Comparison of ENCODE assay signal across 15 mouse cellular contexts in genomic region chr9:16484765-16485164, GRCm38 (mm10). TPM values are rescaled to one million over a fixed set of nuclear protein-coding genes. Genes with fewer than 3 reads are reported as not detected.
DNase-seq lines count a peak whose midpoint lies in the region; ATAC-seq lines count a peak whose summit lies in the region.
"Had no signal": no experiment of that assay in that cellular context is flagged by ENCODE, and none has a peak within 500 bp of the region (broad histone marks: within the 10 kb centered on the region; RNA-seq: fewer than 3 reads in every experiment).

No protein-coding gene starts in this region.

- no peak for DNase-seq in liver, embryonic 11.5 days (ENCODE audit: low spot score)
- DNase-seq in lung, postnatal 10 days: peak; percentile 13
- DNase-seq in kidney, adult 11 months: no peak
- no peak for DNase-seq in left cerebral cortex, adult 11 months (ENCODE audit: low spot score)
- DNase-seq: adrenal gland, postnatal 25 days; B cell, adult 2 months; cerebellum, adult 18-20 months; gastrocnemius, postnatal 36 days; thymus, postnatal 25 days had no signal

- H3K4me2 ChIP-seq in liver, embryonic 12.5 days: no peak overlapping the region
- no peak overlapping the region for H3K4me2 ChIP-seq in liver, embryonic 11.5 days
- no peak overlapping the region for H3K4me2 ChIP-seq in forebrain, embryonic 16.5 days (ENCODE audit: low read length)
- H3K4me2 ChIP-seq in neural tube, embryonic 14.5 days (ENCODE audit: low read depth, low read length): no peak overlapping the region; the same call in 1 of the 2 replicates
- H3K4me2 ChIP-seq: lung, embryonic 15.5 days had no signal

- no peak overlapping the region for H3K27ac ChIP-seq in liver, embryonic 12.5 days
- H3K27ac ChIP-seq in liver, embryonic 11.5 days (ENCODE audit: low read depth, low read length): no peak overlapping the region
- no peak overlapping the region for H3K27ac ChIP-seq in forebrain, embryonic 16.5 days (ENCODE audit: low read length)
- no peak overlapping the region for H3K27ac ChIP-seq in neural tube, embryonic 14.5 days (ENCODE audit: low read depth, low read length)
- H3K27ac ChIP-seq: kidney, postnatal 0 days; lung, embryonic 15.5 days had no signal

- no peaks in the 10 kb centered on the region for H3K36me3 ChIP-seq in liver, embryonic 12.5 days
- H3K36me3 ChIP-seq in liver, embryonic 11.5 days (ENCODE audit: control insufficient read depth, insufficient read depth, low read length): no peaks in the 10 kb centered on the region
- H3K36me3 ChIP-seq in forebrain, embryonic 16.5 days (ENCODE audit: control insufficient read depth, insufficient read depth): no peaks in the 10 kb centered on the region
- H3K36me3 ChIP-seq in neural tube, embryonic 14.5 days (ENCODE audit: control insufficient read depth, insufficient read depth, low read length): no peaks in the 10 kb centered on the region
- H3K36me3 ChIP-seq: lung, embryonic 15.5 days had no signal

- H3K4me1 ChIP-seq in liver, embryonic 12.5 days: no peaks in the 10 kb centered on the region; the same call in 1 of the 2 replicates
- H3K4me1 ChIP-seq in liver, embryonic 11.5 days (replicated peaks; ENCODE audit: control insufficient read depth, insufficient read depth, low read length): no peaks in the 10 kb centered on the region
- H3K4me1 ChIP-seq in forebrain, embryonic 16.5 days (replicated peaks; ENCODE audit: control insufficient read depth, insufficient read depth, low read length): peaks cover 13% of the 10 kb centered on the region
- peaks cover 6% of the 10 kb centered on the region for H3K4me1 ChIP-seq in neural tube, embryonic 14.5 days (ENCODE audit: control insufficient read depth, insufficient read depth, low read length)
- H3K4me1 ChIP-seq: lung, embryonic 15.5 days had no signal

- H3K4me3 ChIP-seq in liver, embryonic 12.5 days: no peak overlapping the region
- H3K4me3 ChIP-seq in liver, embryonic 11.5 days (ENCODE audit: low read depth, low read length): no peak overlapping the region
- H3K4me3 ChIP-seq in forebrain, embryonic 16.5 days (replicated peaks; ENCODE audit: low read length): no peak overlapping the region
- H3K4me3 ChIP-seq in neural tube, embryonic 14.5 days (ENCODE audit: low read depth, low read length): no peak overlapping the region
- H3K4me3 ChIP-seq: lung, embryonic 15.5 days had no signal

- H3K9me3 ChIP-seq in liver, embryonic 12.5 days (replicated peaks): no peaks in the 10 kb centered on the region
- H3K9me3 ChIP-seq in liver, embryonic 11.5 days (ENCODE audit: control insufficient read depth, low read length): no peaks in the 10 kb centered on the region
- H3K9me3 ChIP-seq in forebrain, embryonic 16.5 days (ENCODE audit: control insufficient read depth, low read length): no peaks in the 10 kb centered on the region
- H3K9me3 ChIP-seq in neural tube, embryonic 14.5 days (ENCODE audit: control insufficient read depth, low read length): no peaks in the 10 kb centered on the region
- H3K9me3 ChIP-seq: lung, embryonic 15.5 days had no signal

- H3K9ac ChIP-seq in liver, embryonic 12.5 days: no peak overlapping the region
- no peak overlapping the region for H3K9ac ChIP-seq in liver, embryonic 11.5 days (ENCODE audit: low read depth, low read length)
- no peak overlapping the region for H3K9ac ChIP-seq in forebrain, embryonic 16.5 days (replicated peaks; ENCODE audit: low read depth, low read length)
- no peak overlapping the region for H3K9ac ChIP-seq in neural tube, embryonic 14.5 days (replicated peaks; ENCODE audit: low read depth, low read length)
- H3K9ac ChIP-seq: lung, embryonic 15.5 days had no signal

- peak; percentile 55; the same call in 1 of the 2 replicates for ATAC-seq in liver, embryonic 12.5 days
- no peak for ATAC-seq in liver, embryonic 11.5 days (replicated peaks; ENCODE audit: low FRiP score)
- peak; percentile 90 for ATAC-seq in forebrain, embryonic 16.5 days
- peak; percentile 93 for ATAC-seq in neural tube, embryonic 14.5 days (ENCODE audit: low read depth)
- ATAC-seq in activated CD4-positive, CD25-positive, alpha-beta regulatory T cell, adult 4 months: no peak

- WGBS in liver, embryonic 12.5 days (ENCODE audit: insufficient replicate concordance): 56% methylated on average over 2 of the region's 2 CpGs
- 58% methylated on average over 2 of the region's 2 CpGs for WGBS in liver, embryonic 11.5 days
- 2% methylated on average over 2 of the region's 2 CpGs for WGBS in forebrain, embryonic 16.5 days
- 16% methylated on average over 2 of the region's 2 CpGs for WGBS in neural tube, embryonic 14.5 days

- H3K27me3 ChIP-seq in liver, embryonic 12.5 days (replicated peaks): no peaks in the 10 kb centered on the region
- H3K27me3 ChIP-seq in liver, embryonic 11.5 days (replicated peaks; ENCODE audit: control insufficient read depth, insufficient read depth, low read length): no peaks in the 10 kb centered on the region
- no peaks in the 10 kb centered on the region for H3K27me3 ChIP-seq in forebrain, embryonic 16.5 days (replicated peaks; ENCODE audit: control insufficient read depth, insufficient read depth, low read length)
- H3K27me3 ChIP-seq in neural tube, embryonic 14.5 days (ENCODE audit: control insufficient read depth, insufficient read depth, low read length): no peaks in the 10 kb centered on the region
- H3K27me3 ChIP-seq: lung, embryonic 15.5 days had no signal

RNA-seq across cellular contexts. Expression of gene Fat3, which starts 16.3 kb away (rescaled TPM):
- polyA plus RNA-seq in liver, embryonic 12.5 days (2016; fragmentation: Nextera tagmentation; extraction: Ambion mirVana): 0.18 and 0.32 TPM in 2 replicates
- 1.2 and 1.5 TPM in 2 replicates for polyA plus RNA-seq in liver, embryonic 11.5 days (2014; fragmentation: Nextera tagmentation; extraction: Ambion mirVana)
- 11.4 and 12.8 TPM in 2 replicates for polyA plus RNA-seq in forebrain, embryonic 16.5 days (2015; fragmentation: Nextera tagmentation; extraction: Ambion mirVana)
- polyA plus RNA-seq in neural tube, embryonic 14.5 days (2014; fragmentation: Nextera tagmentation; extraction: Ambion mirVana): 21.4 and 25.8 TPM in 2 replicates
- polyA plus RNA-seq in activated CD4-positive, CD25-positive, alpha-beta regulatory T cell, adult 4 months (2017; shearing (Covaris generic)): under 1 TPM; 0.13 to 0.29 TPM

Comparison
In these comparisons a context has a peak if more than half of its experiments do, and no peak if none do; other contexts are left out.
1. ATAC-seq: peak in liver, embryonic 12.5 days (single experiment), forebrain, embryonic 16.5 days (single experiment) and neural tube, embryonic 14.5 days (single experiment); none in liver, embryonic 11.5 days (single experiment) and activated CD4-positive, CD25-positive, alpha-beta regulatory T cell, adult 4 months (single experiment).